Mouse (Mus musculus) heart, adult 2 months (tissue): ENCODE data around the gene Gm9507.
"Not testable (repeated sequence)": the region's sequence is repeated elsewhere in the genome, so short reads cannot be mapped to it uniquely, and the experiment has no call there.

Experiments
- CTCF ChIP-seq: fragments of 200-600 bp; IDR thresholded peaks from 2 replicates; pipeline ENCODE4 v1.8.1; 2022; ENCODE audit warnings: antibody characterized with exemption, mild to moderate bottlenecking, moderate library complexity
- EP300 ChIP-seq: fragments of 200-500 bp; IDR thresholded peaks from 2 replicates; pipeline ENCODE4 v1.6.1; 2011; ENCODE audit warnings: low read depth, low read length, control low read depth; ENCODE audit not compliant: insufficient read depth

DNA sequence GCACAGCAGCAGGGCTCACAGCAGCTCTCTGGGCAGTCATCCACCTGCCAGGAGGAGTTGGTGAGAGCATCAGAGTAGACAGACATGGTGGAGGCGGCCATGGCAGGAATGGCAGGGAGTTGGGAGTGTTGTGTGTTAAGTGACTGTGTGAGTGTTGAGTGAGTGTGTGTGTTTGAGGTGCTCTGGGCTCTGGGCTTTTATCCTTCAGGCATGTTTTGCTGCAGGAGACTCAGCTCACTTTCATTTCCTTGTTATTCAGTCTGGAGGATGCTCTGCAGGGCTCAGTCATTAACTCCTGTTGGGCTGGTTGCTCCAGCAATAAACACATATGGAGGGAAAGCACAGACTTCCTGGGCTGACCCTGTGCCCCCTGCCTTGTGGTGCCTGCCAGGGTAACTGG lies 29.2 kb downstream of the Gm9507 start, which contains the start of gene Gm3250:
- not testable (repeated sequence) for TF ChIP-seq CTCF, EP300
